Mouse (Mus musculus) kidney, adult 2 months (tissue): ENCODE measurements around the gene Qprt.

Source experiments
- CTCF ChIP-seq: fragments of 200-500 bp; conservative IDR thresholded peaks from 2 replicates; pipeline ENCODE4 v1.5.1; 2011; ENCODE audit warnings: low read depth, mild to moderate bottlenecking, control low read depth, low read length, moderate library complexity, mixed read lengths; ENCODE audit not compliant: insufficient read depth, insufficient read length
- POLR2A ChIP-seq: fragments of 200-500 bp; IDR thresholded peaks from one replicate; pipeline ENCODE4 v1.6.1; 2011; ENCODE audit warnings: low read depth, low read length, control low read depth

DNA sequence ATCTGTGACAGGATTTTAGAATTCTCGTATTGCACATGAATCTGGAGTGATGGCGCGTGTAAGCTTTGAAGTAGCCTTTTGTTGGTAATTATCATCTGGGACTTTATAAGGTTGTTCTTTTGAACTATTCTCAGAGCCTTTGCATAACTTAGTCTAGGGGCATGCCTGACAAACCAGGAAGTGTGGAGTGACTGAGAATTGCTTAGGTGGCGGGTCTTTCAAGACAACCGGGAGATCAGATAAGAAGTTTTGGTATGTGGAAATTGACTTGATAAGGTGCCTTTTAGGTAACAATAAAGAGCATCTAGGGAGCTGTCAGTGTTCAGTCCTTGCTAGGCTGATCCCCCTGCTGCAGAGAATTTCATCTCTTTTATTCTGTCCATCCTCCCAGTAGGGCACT, 44.5 kb upstream of the Qprt start:
- TF ChIP-seq POLR2A (no peak), CTCF (no peak)
